Mouse (Mus musculus) olfactory bulb, adult 2 months (tissue): ENCODE results near the gene Olfr329-ps.

Experiments used
- CTCF ChIP-seq: fragments of 200-500 bp; IDR thresholded peaks from 2 replicates; pipeline ENCODE4 v1.5.1; 2012; ENCODE audit warnings: low read depth, mild to moderate bottlenecking, low read length, moderate library complexity; ENCODE audit not compliant: insufficient read depth
- POLR2A ChIP-seq: fragments of 200-500 bp; IDR thresholded peaks from 2 replicates; pipeline ENCODE4 v1.6.1; 2012; ENCODE audit warnings: mild to moderate bottlenecking, low read depth, low read length, moderate library complexity; ENCODE audit not compliant: insufficient read depth

DNA sequence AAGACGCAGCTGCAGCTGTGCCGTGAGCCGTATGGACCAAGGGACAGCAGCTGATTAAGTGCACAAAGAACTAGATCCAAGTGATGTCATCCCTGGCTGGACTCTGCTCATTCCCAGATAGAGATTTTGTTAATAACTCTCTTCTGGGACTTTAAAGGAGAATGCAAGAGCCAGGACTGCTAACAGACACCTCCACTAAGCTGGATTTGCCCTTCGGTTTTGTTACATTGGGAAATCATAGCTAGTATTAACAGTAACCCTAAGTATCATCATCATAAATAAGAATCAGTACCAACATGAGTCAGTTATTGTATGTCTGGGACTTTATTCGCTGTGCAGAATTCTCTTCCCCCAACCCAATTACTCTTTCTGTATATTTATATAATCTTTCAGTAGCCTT lies at the start of gene Olfr329-ps:
- no peak for TF ChIP-seq POLR2A
- no peak for TF ChIP-seq CTCF
